Mouse (Mus musculus): ENCODE results near the gene Hmmr.
"Not testable (repeated sequence)": the region's sequence is repeated elsewhere in the genome, so short reads cannot be mapped to it uniquely, and the experiment has no call there.

Gene Hmmr

GRCm38 (mm10) chr11:40733339-40734174 is at the start of gene Hmmr, which contains the start of gene Nudcd2:
TSS of gene Hmmr (minus strand) at chr11:40733422.
TSS of gene Nudcd2 (plus strand) at chr11:40733667.
- DNase-seq (ENCODE audit: low read depth in 1 of 2, low spot score in 2 of 2), result peak; percentile 83 to 88

GRCm38 (mm10) chr11:40781857-40782256 is 48.6 kb upstream of the Hmmr start:
- no peak for DNase-seq (ENCODE audit: low read depth in 1 of 2, low spot score in 2 of 2)

- no peak for DNase-seq (ENCODE audit: low read depth in 1 of 2, low spot score in 2 of 2)
Measured at GRCm38 (mm10) chr11:40775315-40776269, 42.4 kb upstream of the Hmmr start.

- no peak for DNase-seq (ENCODE audit: low read depth in 1 of 2, low spot score in 2 of 2)
Measured at GRCm38 (mm10) chr11:40764690-40765089, 31.5 kb upstream of the Hmmr start.

- DNase-seq (ENCODE audit: low read depth in 1 of 2, low spot score in 2 of 2), result no peak
Measured at GRCm38 (mm10) chr11:40763395-40763794, 30.2 kb upstream of the Hmmr start.

- no peak for DNase-seq (ENCODE audit: low read depth in 1 of 2, low spot score in 2 of 2)
Measured at GRCm38 (mm10) chr11:40759896-40760295, 26.7 kb upstream of the Hmmr start.

- no peak for DNase-seq (ENCODE audit: low read depth in 1 of 2, low spot score in 2 of 2)
Measured at GRCm38 (mm10) chr11:40755968-40756367, 22.7 kb upstream of the Hmmr start.

- DNase-seq (ENCODE audit: low read depth in 1 of 2, low spot score in 2 of 2), result peak; percentile 75 to 77
Measured at GRCm38 (mm10) chr11:40755109-40755627, 21.9 kb upstream of the Hmmr start, which contains the start of gene Ccng1. TSS of gene Ccng1 (minus strand) at chr11:40755311.

- DNase-seq (ENCODE audit: low read depth in 1 of 2, low spot score in 2 of 2), result no peak
Measured at GRCm38 (mm10) chr11:40754664-40755107, 21.5 kb upstream of the Hmmr start.

GRCm38 (mm10) chr11:40753836-40754235 is 20.6 kb upstream of the Hmmr start:
- DNase-seq (ENCODE audit: low read depth in 1 of 2, low spot score in 2 of 2), result no peak

- DNase-seq (ENCODE audit: low read depth in 1 of 2, low spot score in 2 of 2), result no peak
Measured at GRCm38 (mm10) chr11:40747716-40748115, 14.5 kb upstream of the Hmmr start.

- DNase-seq (ENCODE audit: low read depth in 1 of 2, low spot score in 2 of 2), result no peak
Measured at GRCm38 (mm10) chr11:40746361-40746760, 13.1 kb upstream of the Hmmr start.

GRCm38 (mm10) chr11:40744348-40744747 is 11.1 kb upstream of the Hmmr start:
- DNase-seq (ENCODE audit: low read depth in 1 of 2, low spot score in 2 of 2), result no peak

- DNase-seq (ENCODE audit: low read depth in 1 of 2, low spot score in 2 of 2), result no peak
Measured at GRCm38 (mm10) chr11:40741605-40742262, 8.5 kb upstream of the Hmmr start.

- no peak for DNase-seq (ENCODE audit: low read depth in 1 of 2, low spot score in 2 of 2)
Measured at GRCm38 (mm10) chr11:40737369-40737768, 4.1 kb upstream of the Hmmr start.

GRCm38 (mm10) chr11:40734251-40734752 is 1.1 kb upstream of the Hmmr start:
- DNase-seq (ENCODE audit: low read depth in 1 of 2, low spot score in 2 of 2), result no peak

GRCm38 (mm10) chr11:40732997-40733338 is 254 bp downstream of the Hmmr start:
- DNase-seq (ENCODE audit: low read depth in 1 of 2, low spot score in 2 of 2), result no peak

- DNase-seq (ENCODE audit: low read depth in 1 of 2, low spot score in 2 of 2), result no peak
Measured at GRCm38 (mm10) chr11:40718324-40718723, 14.9 kb downstream of the Hmmr start.

GRCm38 (mm10) chr11:40715524-40715923 is 17.7 kb downstream of the Hmmr start:
- DNase-seq (ENCODE audit: low read depth in 1 of 2, low spot score in 2 of 2), result no peak

GRCm38 (mm10) chr11:40713858-40714257 is 19.4 kb downstream of the Hmmr start:
- DNase-seq (ENCODE audit: low read depth in 1 of 2, low spot score in 2 of 2), result no peak

GRCm38 (mm10) chr11:40709899-40710298 is 23.3 kb downstream of the Hmmr start:
- not testable (repeated sequence) for DNase-seq (ENCODE audit: low read depth in 1 of 2, low spot score in 2 of 2)

All from monocyte, adult 2 months (primary cell).